Mouse (Mus musculus) thymus, postnatal 25 days (tissue): Measurements from ENCODE around the gene Hmox2.

Experiments used
- DNase-seq: peaks from one replicate; pipeline ENCODE4 v3.0.0; 2022

Gene Hmox2

GRCm38 (mm10) chr16:4788176-4788575 is 62.0 kb downstream of the Hmox2 start:
- no peak for DNase-seq

DNA sequence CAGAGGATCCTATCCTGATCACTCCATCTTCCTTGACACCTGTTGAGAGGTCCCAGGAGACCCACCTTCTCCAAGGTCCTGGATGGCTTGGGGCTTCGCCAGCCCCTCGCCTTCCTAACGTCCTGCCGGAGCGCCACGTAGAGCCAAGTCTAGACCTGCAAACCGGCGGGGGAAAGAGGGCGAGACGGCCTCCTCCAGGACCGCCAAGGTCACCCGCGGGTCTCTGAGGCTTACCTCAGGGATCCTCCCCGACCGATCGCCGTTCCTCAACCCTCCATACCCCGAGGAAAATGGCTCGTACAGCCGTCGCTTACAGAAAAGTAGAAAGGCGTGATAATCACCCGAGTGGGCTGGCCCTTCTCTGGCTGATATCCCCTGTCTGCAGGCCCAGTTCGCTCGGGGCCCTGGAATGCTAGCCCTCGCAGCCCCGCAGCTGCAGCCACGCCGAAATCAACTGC is 63.2 kb downstream of the Hmox2 start:
- DNase-seq, result no peak

DNA sequence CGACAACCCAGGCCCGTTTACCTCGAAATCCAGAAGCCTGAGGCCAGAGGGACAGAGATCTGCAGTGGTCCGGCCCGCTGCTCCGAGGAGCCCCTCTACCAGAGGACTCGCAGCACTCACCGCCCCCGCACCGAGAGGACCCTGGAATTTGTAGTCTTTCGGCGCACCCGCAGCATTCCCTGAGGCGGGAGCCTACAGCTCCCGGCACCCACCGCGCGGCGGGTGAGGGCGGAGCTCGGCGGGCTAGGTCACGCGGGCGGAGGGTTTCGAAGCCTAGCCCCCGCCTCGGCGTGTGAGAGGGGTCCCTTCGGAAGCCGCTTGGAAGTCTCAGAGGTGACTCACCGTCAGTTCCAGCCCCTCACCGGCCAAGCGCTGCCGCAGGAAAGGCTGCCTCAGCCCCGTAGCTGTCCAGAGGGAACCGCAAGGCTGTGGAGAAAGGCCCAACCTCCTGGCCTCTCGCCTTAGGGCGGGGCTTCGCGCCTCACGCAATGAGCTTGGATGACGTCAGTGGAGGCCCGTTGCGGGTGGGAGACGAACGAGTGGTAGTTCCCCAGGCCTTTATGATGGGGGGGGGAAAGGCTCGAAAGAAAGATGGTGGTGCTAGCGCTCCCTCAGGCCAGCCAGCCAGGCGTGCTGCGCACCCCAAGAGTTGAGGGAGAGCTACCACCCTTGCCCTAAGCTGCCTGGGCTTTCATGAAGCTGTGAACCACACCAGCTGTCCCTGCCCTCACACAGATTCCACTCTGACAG is 63.8 kb downstream of the Hmox2 start, which contains the start of gene Cdip1:
Gene Cdip1 (minus strand): TSS at position 483 of the 750 bp plus-strand sequence.
- peak; percentile 95 for DNase-seq

- no peak for DNase-seq
Observed at GRCm38 (mm10) chr16:4791332-4791731, 65.2 kb downstream of the Hmox2 start.

- DNase-seq, result no peak
Observed at GRCm38 (mm10) chr16:4796631-4797030, 70.5 kb downstream of the Hmox2 start.
